Mouse (Mus musculus) cerebellum, adult 2 months (tissue): ENCODE measurements around the gene Eef2.

Source experiments
- CTCF ChIP-seq: fragments of 200-500 bp; IDR thresholded peaks from 2 replicates; pipeline ENCODE4 v1.5.1; 2011; ENCODE audit warnings: low read depth, mild to moderate bottlenecking, control low read depth, low read length, moderate library complexity, borderline replicate concordance; ENCODE audit not compliant: insufficient read depth
- POLR2A ChIP-seq: fragments of 200-500 bp; IDR thresholded peaks from 2 replicates; pipeline ENCODE4 v1.6.1; 2011; ENCODE audit warnings: low read length, control low read depth, borderline replicate concordance; ENCODE audit not compliant: insufficient read depth

GRCm38 (mm10) chr10:81198990-81199389, 22.6 kb downstream of the Eef2 start:
- TF ChIP-seq CTCF (no peak), POLR2A (no peak)
